Mouse (Mus musculus): ENCODE results near the gene Pnmt. TPM values are rescaled to one million over a fixed set of nuclear protein-coding genes. Genes with fewer than 3 reads are reported as not detected.

The Pnmt gene
- polyA plus RNA-seq, 1 experiment from 2014 or later, result 0.57 TPM

DNA sequence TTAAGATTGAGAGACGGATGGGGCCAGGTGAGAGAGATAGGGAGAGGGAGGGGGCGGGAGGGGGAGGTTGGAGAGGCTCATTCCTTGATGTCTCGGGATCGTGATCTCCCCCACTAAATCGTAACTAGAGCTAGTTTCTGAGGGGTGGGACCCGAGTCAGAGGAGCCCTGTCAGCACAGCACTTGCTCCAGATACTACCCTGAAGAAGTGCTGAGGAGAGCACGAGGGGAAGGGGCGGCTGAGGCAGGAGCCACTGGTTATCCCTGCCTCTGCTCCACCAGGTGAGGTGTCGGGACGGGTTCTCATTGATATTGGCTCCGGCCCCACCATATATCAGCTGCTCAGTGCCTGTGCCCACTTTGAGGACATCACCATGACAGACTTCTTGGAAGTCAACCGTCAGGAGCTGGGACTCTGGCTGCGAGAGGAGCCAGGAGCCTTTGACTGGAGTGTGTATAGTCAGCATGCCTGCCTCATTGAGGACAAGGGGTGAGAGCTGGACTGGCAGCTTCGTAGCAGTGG, 867 bp downstream of the Pnmt start:
- H3K4me1 ChIP-seq (replicated peaks), result peaks cover 79% of the 10 kb centered on the region
- no peaks in the 10 kb centered on the region for H3K36me3 ChIP-seq
- H3K9me3 ChIP-seq (replicated peaks), result no peaks in the 10 kb centered on the region
- H3K27me3 ChIP-seq, result peaks cover 18% of the 10 kb centered on the region
- H3K27ac ChIP-seq, result no peak overlapping the region
- no peak overlapping the region for H3K4me2 ChIP-seq
- H3K9ac ChIP-seq, result no peak overlapping the region
- no peak overlapping the region for H3K4me3 ChIP-seq
- ATAC-seq (replicated peaks; ENCODE audit: insufficient number of reproducible peaks, insufficient read depth, low FRiP score, low read depth), result no peak
- WGBS, result 51% methylated on average over 14 of the region's 14 CpGs

DNA sequence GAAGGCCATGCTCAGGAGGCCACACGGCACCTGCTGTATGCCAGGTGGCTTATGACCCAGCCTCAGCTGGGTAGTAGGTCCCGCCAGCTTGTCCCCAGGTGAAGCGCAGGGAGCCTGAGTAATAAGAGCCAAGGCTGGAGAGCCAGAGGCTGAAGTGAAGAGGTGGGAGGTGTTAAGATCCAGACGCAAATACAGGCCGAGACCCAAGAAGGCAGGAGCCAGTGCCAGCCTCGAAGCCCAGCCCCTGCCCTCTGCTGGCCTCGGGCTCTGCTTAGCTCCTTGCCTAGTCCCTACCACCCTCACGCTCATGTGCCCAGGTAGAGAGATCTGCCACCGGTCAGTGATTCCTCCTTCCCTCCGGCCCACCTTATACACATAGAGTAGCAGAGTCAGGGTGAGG, 2.0 kb downstream of the Pnmt start:
- no peak for ATAC-seq (replicated peaks; ENCODE audit: insufficient number of reproducible peaks, insufficient read depth, low FRiP score, low read depth)
- Histone ChIP-seq H3K4me3 (no peak overlapping the region), H3K27me3 (peaks cover 18% of the 10 kb centered on the region), H3K4me2 (no peak overlapping the region), H3K9me3 (replicated peaks) (no peaks in the 10 kb centered on the region), H3K9ac (no peak overlapping the region), H3K4me1 (replicated peaks) (peaks cover 86% of the 10 kb centered on the region), H3K36me3 (no peaks in the 10 kb centered on the region), H3K27ac (no peak overlapping the region)
- WGBS, result 70% methylated on average over 10 of the region's 10 CpGs

DNA sequence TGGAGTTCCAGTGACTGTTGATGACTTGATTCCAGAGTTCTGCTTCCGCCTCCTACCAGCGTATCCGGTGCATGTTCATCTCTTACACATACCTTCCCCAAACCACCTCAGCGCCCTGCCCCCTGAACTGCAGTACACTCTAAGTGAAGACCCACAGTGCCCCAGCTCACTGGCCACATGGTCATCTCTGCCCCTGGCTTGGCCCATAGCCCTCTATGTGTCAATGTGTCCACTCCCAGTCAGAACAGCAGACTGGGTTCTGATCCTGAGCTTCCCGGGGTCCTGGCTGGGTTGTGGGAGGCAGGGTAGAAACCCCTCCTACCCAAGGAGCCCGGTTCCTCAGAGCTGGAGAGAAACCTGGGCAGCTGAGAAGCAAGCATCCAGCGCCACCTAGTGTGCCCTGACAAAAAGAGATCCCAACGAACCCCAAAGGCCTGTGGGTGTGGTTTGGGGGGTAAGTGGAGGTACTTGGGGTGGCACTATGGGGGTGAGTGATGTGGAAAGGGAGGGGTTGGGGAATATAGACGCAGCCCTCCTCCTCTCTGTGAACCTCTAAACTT, 3.1 kb downstream of the Pnmt start:
- no peaks in the 10 kb centered on the region for H3K9me3 ChIP-seq (replicated peaks)
- no peak for ATAC-seq (replicated peaks; ENCODE audit: insufficient number of reproducible peaks, insufficient read depth, low FRiP score, low read depth)
- H3K27me3 ChIP-seq, result peaks cover 18% of the 10 kb centered on the region
- no peak overlapping the region for H3K27ac ChIP-seq
- no peak overlapping the region for H3K4me2 ChIP-seq
- H3K4me1 ChIP-seq (replicated peaks), result peaks cover 87% of the 10 kb centered on the region
- H3K9ac ChIP-seq, result no peak overlapping the region
- no peaks in the 10 kb centered on the region for H3K36me3 ChIP-seq
- 22% methylated on average over 9 of the region's 9 CpGs for whole genome bisulfite sequencing
- H3K4me3 ChIP-seq, result no peak overlapping the region

DNA sequence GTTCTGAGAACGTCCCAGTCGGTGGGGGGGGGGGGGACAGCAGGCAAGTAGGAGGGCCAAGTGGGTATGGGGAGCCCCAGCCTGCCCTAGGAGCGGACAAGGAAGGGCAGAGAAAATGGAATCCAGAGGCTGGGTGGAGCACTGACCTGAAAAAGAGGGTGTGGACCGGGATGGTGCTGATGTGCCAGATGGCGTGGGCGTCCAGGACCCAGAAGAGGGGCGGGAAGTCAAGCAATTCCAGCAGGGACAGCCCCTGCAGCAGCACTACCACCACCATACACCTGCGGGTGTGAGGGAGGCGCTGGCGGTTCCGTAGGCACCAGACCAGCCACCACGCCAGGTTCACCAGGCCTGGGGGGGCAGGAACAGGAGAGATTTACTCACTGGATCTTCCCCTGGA, 3.9 kb downstream of the Pnmt start:
- Histone ChIP-seq H3K27ac (no peak overlapping the region), H3K9me3 (replicated peaks) (no peaks in the 10 kb centered on the region), H3K4me2 (no peak overlapping the region), H3K9ac (no peak overlapping the region), H3K36me3 (no peaks in the 10 kb centered on the region), H3K4me1 (replicated peaks) (peaks cover 87% of the 10 kb centered on the region), H3K4me3 (no peak overlapping the region), H3K27me3 (peaks cover 18% of the 10 kb centered on the region)
- 79% methylated on average over 12 of the region's 12 CpGs for WGBS
- no peak for ATAC-seq (replicated peaks; ENCODE audit: insufficient number of reproducible peaks, insufficient read depth, low FRiP score, low read depth)

DNA sequence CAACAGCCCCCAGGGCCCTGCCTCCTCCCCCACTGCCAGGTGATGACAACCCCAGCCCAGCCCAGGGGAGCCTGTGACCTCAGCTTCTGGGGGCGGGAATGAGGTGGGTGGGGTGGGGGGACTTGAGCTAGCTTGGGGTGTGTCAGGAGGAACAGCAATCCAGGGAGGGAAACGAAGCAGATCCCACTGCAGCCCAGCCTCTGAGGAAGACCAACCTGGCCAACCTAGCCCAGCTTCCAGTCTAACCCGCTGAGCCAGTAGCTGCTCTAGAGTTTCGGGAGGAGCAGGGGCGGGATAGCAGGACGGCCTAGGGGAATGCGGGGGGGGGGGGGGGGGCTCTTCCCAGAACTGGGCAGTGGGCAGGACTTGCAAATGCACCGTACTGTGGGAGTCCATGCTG, 5.8 kb downstream of the Pnmt start:
- 0 out of 2 replicates have a peak overlapping the region, but pooled peaks have one; percentile 37 for H3K4me2 ChIP-seq
- ATAC-seq (replicated peaks; ENCODE audit: insufficient number of reproducible peaks, insufficient read depth, low FRiP score, low read depth), result no peak
- H3K9ac ChIP-seq, result peak overlapping the region; percentile 26
- H3K4me3 ChIP-seq, result no peak overlapping the region
- peaks cover 74% of the 10 kb centered on the region for H3K4me1 ChIP-seq (replicated peaks)
- peaks cover 11% of the 10 kb centered on the region; the same call in 1 of the 2 replicates for H3K27me3 ChIP-seq
- H3K36me3 ChIP-seq, result no peaks in the 10 kb centered on the region
- no peaks in the 10 kb centered on the region for H3K9me3 ChIP-seq (replicated peaks)
- 10% methylated on average over 8 of the region's 8 CpGs for WGBS
- peak overlapping the region; percentile 98 for H3K27ac ChIP-seq

DNA sequence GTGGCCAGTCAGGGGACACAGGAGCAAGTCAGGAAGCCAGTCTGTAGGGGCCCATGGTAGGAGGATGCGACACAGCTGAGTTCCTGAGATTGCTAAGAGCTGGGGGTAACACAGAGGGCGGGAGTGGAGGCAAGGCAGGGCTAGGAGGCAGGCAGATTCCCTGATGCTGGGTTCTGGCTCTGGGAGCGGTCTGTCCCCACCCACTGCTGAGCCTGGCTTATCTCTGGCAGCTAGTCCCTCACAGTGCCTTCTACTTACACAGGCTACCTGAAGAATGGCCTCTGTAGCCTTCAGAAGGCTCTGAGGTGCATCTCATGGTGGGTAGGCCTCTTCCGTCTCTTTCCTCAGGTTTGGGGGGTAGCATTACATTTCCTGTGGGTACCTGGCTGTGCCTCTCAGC, 6.4 kb downstream of the Pnmt start:
- H3K27ac ChIP-seq, result peak overlapping the region; percentile 98
- H3K4me2 ChIP-seq, result peak overlapping the region; percentile 37
- ATAC-seq (replicated peaks; ENCODE audit: insufficient number of reproducible peaks, insufficient read depth, low FRiP score, low read depth), result 0 out of 2 replicates have a peak, but pooled peaks have one; percentile 12

DNA sequence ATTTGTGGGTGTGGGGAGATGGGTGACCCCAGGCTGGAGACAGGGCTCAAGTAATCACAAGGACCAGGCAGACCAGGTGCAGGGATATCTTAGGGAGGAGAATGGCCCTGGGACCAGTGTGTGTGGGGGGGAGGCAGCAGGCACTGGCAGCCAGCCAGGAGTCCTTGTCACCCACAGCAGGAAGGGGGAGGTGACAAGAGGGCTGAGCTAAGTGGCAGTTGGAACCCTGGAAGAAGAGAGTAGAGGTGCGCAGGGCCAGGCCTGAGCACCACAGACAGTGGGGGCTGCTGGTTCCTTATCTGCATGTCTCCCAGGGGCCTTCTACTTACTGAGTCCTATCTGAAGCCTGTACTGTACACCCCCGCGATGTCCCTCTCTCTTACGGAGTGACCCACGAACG, 7.1 kb downstream of the Pnmt start:
- WGBS, result 23% methylated on average over 6 of the region's 6 CpGs
- H3K27ac ChIP-seq, result peak overlapping the region; percentile 98
- H3K4me2 ChIP-seq, result peak overlapping the region; percentile 37
- peak overlapping the region; percentile 26 for H3K9ac ChIP-seq
- no peaks in the 10 kb centered on the region for H3K9me3 ChIP-seq (replicated peaks)
- H3K27me3 ChIP-seq, result peaks cover 9% of the 10 kb centered on the region; the same call in 1 of the 2 replicates
- ATAC-seq (replicated peaks; ENCODE audit: insufficient number of reproducible peaks, insufficient read depth, low FRiP score, low read depth), result peak; percentile 57
- H3K36me3 ChIP-seq, result no peaks in the 10 kb centered on the region; the same call in 1 of the 2 replicates
- no peak overlapping the region for H3K4me3 ChIP-seq
- H3K4me1 ChIP-seq (replicated peaks), result peaks cover 65% of the 10 kb centered on the region

More for the DNA sequence above, 6.4 kb downstream of the Pnmt start:
- Histone ChIP-seq H3K36me3 (no peaks in the 10 kb centered on the region; the same call in 1 of the 2 replicates), H3K9ac (peak overlapping the region; percentile 26), H3K9me3 (replicated peaks) (no peaks in the 10 kb centered on the region), H3K4me1 (replicated peaks) (peaks cover 71% of the 10 kb centered on the region), H3K4me3 (no peak overlapping the region), H3K27me3 (peaks cover 9% of the 10 kb centered on the region; the same call in 1 of the 2 replicates)
- WGBS, result 38% methylated on average over 4 of the region's 4 CpGs

DNA sequence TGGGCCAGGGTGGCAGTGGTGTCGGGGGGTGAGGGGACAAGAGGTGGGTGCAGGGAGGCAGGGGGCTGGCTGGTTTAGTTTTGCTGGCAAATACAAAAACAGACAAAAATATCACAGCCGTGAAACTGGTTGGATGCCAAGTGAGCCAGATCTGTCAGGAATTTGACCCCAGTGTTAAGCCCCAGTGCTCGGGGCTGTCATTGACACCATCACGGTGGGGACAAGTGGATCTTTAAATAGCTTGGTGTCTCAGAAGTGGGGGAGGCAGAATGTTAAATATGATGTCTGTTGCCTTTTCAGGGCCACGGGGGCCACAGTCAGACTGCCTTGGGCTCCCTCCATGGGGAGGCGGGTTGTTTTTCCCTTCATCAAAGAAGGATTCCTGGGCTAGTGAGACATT, 8.1 kb downstream of the Pnmt start:
- Histone ChIP-seq H3K27ac (peak overlapping the region; percentile 98), H3K9ac (no peak overlapping the region), H3K27me3 (peaks cover 9% of the 10 kb centered on the region; the same call in 1 of the 2 replicates), H3K4me2 (peak overlapping the region; percentile 37), H3K4me3 (no peak overlapping the region), H3K36me3 (no peaks in the 10 kb centered on the region; the same call in 1 of the 2 replicates), H3K4me1 (replicated peaks) (peaks cover 55% of the 10 kb centered on the region), H3K9me3 (replicated peaks) (no peaks in the 10 kb centered on the region)
- ATAC-seq (replicated peaks; ENCODE audit: insufficient number of reproducible peaks, insufficient read depth, low FRiP score, low read depth), result peak; percentile 58
- WGBS, result 18% methylated on average over 6 of the region's 6 CpGs

DNA sequence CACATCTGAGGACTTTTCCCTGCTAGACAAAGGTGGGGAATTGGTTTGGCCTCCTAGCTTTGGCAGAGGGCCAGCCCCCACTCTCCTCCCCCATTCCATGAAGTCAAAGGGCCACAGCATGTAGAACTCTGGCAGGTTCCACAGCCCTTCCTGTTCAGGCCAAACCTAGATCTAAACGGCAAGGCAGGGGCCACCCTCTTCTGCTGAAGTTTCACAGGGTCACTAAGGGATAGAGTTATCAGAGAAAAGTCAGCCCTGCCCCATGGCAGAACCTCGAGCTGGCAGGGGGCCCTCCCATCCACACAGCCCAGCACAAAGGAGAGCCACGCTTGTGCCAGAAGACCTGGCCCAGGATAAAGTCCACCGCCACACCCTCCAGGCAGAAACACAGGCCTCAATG, 8.8 kb downstream of the Pnmt start:
- Histone ChIP-seq H3K9ac (peak overlapping the region; percentile 4; the same call in 1 of the 2 replicates), H3K4me1 (replicated peaks) (peaks cover 55% of the 10 kb centered on the region), H3K27me3 (peaks cover 5% of the 10 kb centered on the region; the same call in 1 of the 2 replicates), H3K4me2 (no peak overlapping the region), H3K9me3 (replicated peaks) (no peaks in the 10 kb centered on the region), H3K36me3 (no peaks in the 10 kb centered on the region; the same call in 1 of the 2 replicates), H3K27ac (peak overlapping the region; percentile 98), H3K4me3 (no peak overlapping the region)
- ATAC-seq (replicated peaks; ENCODE audit: insufficient number of reproducible peaks, insufficient read depth, low FRiP score, low read depth), result peak; percentile 30
- WGBS, result 20% methylated on average over 4 of the region's 4 CpGs

DNA sequence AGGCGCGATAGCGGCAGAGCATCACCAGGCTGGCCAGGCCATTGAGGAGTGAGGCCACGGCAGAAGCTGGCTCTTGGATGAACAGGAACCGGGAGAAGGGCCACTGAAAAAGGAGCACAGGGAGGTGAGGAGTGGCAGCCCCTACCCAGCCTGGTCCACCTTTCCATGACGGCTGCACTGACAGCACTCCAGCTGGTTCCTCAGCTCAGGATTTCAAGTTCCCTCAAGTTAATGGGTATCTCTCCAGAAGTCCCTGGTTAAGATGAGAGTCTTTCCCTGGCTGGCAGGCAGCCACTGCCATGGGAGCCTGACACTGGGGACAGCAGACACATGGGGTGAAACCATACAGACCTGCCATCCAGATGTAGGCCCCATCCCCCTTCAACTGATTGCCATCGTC, 11.7 kb downstream of the Pnmt start:
- H3K27me3 ChIP-seq, result no peaks in the 10 kb centered on the region
- H3K4me2 ChIP-seq, result no peak overlapping the region
- no peak for ATAC-seq (replicated peaks; ENCODE audit: insufficient number of reproducible peaks, insufficient read depth, low FRiP score, low read depth)
- H3K9me3 ChIP-seq (replicated peaks), result no peaks in the 10 kb centered on the region
- H3K4me1 ChIP-seq (replicated peaks), result peaks cover 37% of the 10 kb centered on the region
- no peak overlapping the region for H3K4me3 ChIP-seq
- H3K9ac ChIP-seq, result no peak overlapping the region
- H3K27ac ChIP-seq, result no peak overlapping the region
- no peaks in the 10 kb centered on the region; the same call in 1 of the 2 replicates for H3K36me3 ChIP-seq
- 89% methylated on average over 7 of the region's 7 CpGs for WGBS

DNA sequence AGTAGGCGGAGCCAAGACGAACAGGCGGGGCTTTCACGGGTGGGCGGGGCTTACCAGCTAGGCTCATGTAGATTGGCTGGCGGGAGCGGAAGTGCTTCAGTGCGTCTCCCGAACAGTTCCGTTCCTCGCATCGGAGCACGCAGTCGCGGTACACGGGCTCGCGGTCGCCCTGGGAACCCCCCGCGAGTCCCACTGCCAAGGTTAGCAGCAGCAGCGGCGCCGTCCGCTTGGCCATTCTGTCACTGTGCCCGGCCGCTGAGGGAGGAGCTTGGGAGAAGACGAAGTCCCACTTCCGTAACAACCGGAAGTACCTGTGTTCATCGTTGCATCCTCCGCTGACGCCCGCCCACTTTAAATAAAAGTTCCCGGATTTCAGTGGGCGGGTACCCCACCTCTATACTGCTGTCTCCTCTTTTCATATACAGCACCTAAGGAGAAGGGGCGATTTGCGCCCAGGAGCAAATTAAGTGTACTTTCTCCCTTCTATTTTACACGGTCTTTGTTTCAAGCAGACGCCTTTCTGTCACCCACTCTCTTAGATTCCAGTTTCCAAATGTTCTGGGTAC, 14.0 kb downstream of the Pnmt start, which contains the start of gene Pgap3:
Gene Pgap3 (minus strand): TSS at position 330 of the 566 bp plus-strand sequence.
- Histone ChIP-seq H3K9ac (peak within 1 kb of the TSS; percentile 70), H3K36me3 (no peaks in the 10 kb centered on the region; the same call in 1 of the 2 replicates), H3K4me2 (peak within 1 kb of the TSS; percentile 85), H3K4me3 (peak within 1 kb of the TSS; percentile 84), H3K4me1 (replicated peaks) (peaks cover 14% of the 10 kb centered on the region), H3K27me3 (no peaks in the 10 kb centered on the region), H3K27ac (peak within 1 kb of the TSS; percentile 98), H3K9me3 (replicated peaks) (no peaks in the 10 kb centered on the region)
- WGBS, result under 1% methylated on average over 40 of the region's 40 CpGs
- ATAC-seq (replicated peaks; ENCODE audit: insufficient number of reproducible peaks, insufficient read depth, low FRiP score, low read depth), result peak; percentile 86

Measured in heart, embryonic 15.5 days (tissue).